Mouse (Mus musculus): ENCODE data around the gene Ankrd55.

DNA sequence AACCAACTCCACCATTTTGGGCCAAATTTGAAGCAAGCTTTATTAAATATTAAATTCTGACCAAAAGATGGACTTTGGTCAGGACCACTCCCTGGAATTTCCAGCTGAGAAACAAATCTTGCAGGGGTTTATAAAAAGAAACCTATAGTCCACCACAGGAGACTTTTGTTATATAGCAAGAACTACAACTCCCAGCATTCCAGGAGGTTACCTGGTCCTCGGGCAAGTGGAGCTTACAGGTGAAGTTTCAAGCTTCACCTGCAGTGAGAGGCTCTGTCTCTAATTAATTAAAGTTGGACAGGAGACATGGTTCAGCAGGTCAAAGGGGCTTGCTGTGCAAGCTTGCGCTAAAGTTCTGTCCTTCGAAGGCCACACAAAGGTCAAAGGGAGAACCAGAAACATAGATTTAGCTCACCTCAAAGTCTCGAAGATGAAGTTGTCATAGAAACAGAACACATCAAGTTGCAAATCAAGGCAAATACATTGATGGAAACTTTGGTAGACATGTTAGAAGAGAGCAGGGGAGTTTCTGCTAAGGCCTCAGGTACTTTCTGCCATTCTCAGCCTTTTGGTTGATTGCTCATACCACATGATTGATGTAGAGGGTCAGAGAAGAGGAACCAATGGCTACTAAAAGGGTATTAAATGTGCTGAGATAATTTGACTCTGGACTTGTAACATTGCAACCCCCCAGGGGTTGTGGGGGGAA lies 78.2 kb downstream of the Ankrd55 start:
- TF ChIP-seq CTCF (conservative IDR thresholded peaks at IDR 0.05; ENCODE audit: insufficient read depth, insufficient read length, low read depth, low read length) (no peak), POLR2A (IDR thresholded peaks at IDR 0.05; ENCODE audit: low read depth, low read length) (no peak)
